Mouse (Mus musculus) kidney, adult 2 months (tissue): Measurements from ENCODE around the gene Nop2. TPM values are rescaled to one million over a fixed set of nuclear protein-coding genes. Genes with fewer than 3 reads are reported as not detected.

Source experiments
- DNase-seq: peaks from one replicate; pipeline ENCODE4 v3.0.0; 2021
- H3K27ac ChIP-seq: fragments of 200-500 bp; 2 replicates; pipeline ENCODE4 v1.5.1; 2012; ENCODE audit warnings: low read depth, low read length, control low read depth, inconsistent platforms; ENCODE audit not compliant: insufficient read depth
- H3K27me3 ChIP-seq: fragments of 200-500 bp; replicated peaks from 2 replicates; pipeline ENCODE4 v1.6.1; 2012; ENCODE audit warnings: mild to moderate bottlenecking, moderate library complexity, low read length, inconsistent platforms; ENCODE audit not compliant: control insufficient read depth, insufficient read depth
- H3K36me3 ChIP-seq: fragments of 200-500 bp; 2 replicates; pipeline ENCODE4 v1.6.1; 2012; ENCODE audit warnings: mild to moderate bottlenecking, moderate library complexity, low read length, inconsistent platforms; ENCODE audit not compliant: control insufficient read depth, insufficient read depth
- H3K4me1 ChIP-seq: fragments of 200-500 bp; 2 replicates; pipeline ENCODE4 v1.6.1; 2011; ENCODE audit warnings: low read length; ENCODE audit not compliant: control insufficient read depth, insufficient read depth
- H3K4me3 ChIP-seq: fragments of 200-500 bp; 2 replicates; pipeline ENCODE4 v1.5.1; 2011; ENCODE audit warnings: mild to moderate bottlenecking, low read depth, low read length, control low read depth; ENCODE audit not compliant: insufficient read depth
- CTCF ChIP-seq: fragments of 200-500 bp; conservative IDR thresholded peaks from 2 replicates; pipeline ENCODE4 v1.5.1; 2011; ENCODE audit warnings: low read depth, mild to moderate bottlenecking, control low read depth, low read length, moderate library complexity, mixed read lengths; ENCODE audit not compliant: insufficient read depth, insufficient read length
- POLR2A ChIP-seq: fragments of 200-500 bp; IDR thresholded peaks from one replicate; pipeline ENCODE4 v1.6.1; 2011; ENCODE audit warnings: low read depth, low read length, control low read depth
- WGBS: fragments of 180-500 bp; shearing (Covaris S2); methylation state at CpG from one replicate; pipeline ENCODE4 v1.1.7; 2018; 5-methylcytosine and 5-hydroxymethylcytosine counted together
- polyA plus RNA-seq: library from polyadenylated mRNA; depleted of rRNA; stranded (reverse); fragments of >200 nt; gene quantifications from 2 replicates; pipeline ENCODE4 v1.2.3, GENCODE M21; 2012

The Nop2 gene
- polyA plus RNA-seq, 1 experiment = 16.5 TPM

DNA sequence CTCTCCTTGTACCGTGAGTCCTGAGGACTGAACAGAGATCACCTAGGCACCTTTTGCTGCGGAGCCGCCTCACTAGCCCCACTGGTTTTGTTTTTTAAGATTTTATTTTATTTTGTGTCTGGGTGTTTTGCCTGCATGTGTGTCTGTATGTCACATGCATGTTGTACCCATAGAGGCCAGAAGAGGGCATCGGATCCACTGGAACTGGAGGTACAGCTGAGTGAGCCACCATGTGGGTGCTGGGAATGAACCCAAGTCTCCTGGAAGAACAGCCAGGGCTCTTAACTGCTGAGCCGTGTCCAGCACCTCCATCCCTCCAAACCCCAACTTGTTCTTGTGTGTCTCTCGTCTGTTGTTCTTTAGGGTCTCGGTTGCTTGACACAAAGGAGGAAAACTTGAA, 20.8 kb upstream of the Nop2 start:
- 86% methylated on average over 7 of the region's 7 CpGs for WGBS
- Histone ChIP-seq H3K27me3 (no peaks in the 10 kb centered on the region), H3K27ac (no peak overlapping the region), H3K36me3 (peaks cover 30% of the 10 kb centered on the region), H3K4me1 (no peaks in the 10 kb centered on the region), H3K4me3 (no peak overlapping the region)
- peak; percentile 69 for DNase-seq
- peak; percentile 57 for TF ChIP-seq CTCF
- TF ChIP-seq POLR2A = no peak

DNA sequence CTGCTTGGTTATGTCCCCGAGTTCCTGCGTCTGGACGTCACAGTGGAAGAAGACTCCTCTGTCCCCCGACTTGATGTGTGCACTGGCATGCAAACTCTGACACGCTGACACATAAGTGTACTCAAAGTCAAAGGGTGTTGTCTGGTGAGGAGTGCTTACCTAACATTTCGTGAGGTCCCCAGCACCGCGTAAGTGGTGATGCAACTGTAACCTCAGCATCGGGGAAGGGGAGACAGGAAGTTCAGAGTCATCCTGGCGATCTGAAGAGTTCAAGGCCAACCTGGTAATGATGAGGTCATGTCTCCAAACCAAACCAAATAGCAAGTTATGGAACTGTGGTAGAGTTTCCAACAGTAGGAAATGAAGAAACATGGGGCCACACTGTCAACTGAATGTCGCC, 19.2 kb upstream of the Nop2 start:
- Histone ChIP-seq H3K36me3 (peaks cover 28% of the 10 kb centered on the region), H3K27me3 (no peaks in the 10 kb centered on the region), H3K4me3 (no peak overlapping the region), H3K4me1 (no peaks in the 10 kb centered on the region), H3K27ac (no peak overlapping the region)
- TF ChIP-seq POLR2A = no peak
- no peak for TF ChIP-seq CTCF
- 87% methylated on average over 11 of the region's 11 CpGs for WGBS
- DNase-seq = no peak

DNA sequence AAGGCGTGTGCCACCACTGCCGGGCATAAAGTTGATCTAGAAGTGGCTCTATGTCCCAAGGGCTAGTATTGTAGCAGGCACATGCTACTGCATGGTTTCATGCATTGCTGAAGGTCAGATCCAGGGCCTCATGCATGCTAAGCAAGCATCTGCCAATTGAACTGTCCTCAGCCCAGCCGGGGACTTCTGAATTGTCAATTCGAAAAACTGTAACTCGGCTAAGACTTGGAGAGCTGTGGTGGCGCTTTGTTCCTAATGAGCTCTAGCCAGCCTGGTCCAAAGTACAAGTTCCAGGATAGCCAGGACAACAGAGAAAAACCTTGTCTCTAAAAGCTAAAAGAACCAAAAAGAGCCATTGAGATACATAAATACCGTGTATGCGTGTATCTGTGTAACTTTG, 12.3 kb upstream of the Nop2 start:
- Histone ChIP-seq H3K4me3 (no peak overlapping the region), H3K4me1 (peaks cover 3% of the 10 kb centered on the region; the same call in 1 of the 2 replicates), H3K27ac (peak overlapping the region; percentile 25; the same call in 1 of the 2 replicates), H3K36me3 (peaks cover 20% of the 10 kb centered on the region), H3K27me3 (no peaks in the 10 kb centered on the region)
- DNase-seq = peak; percentile 75
- no peak for TF ChIP-seq POLR2A
- no peak for TF ChIP-seq CTCF
- WGBS = 65% methylated on average over 8 of the region's 8 CpGs

DNA sequence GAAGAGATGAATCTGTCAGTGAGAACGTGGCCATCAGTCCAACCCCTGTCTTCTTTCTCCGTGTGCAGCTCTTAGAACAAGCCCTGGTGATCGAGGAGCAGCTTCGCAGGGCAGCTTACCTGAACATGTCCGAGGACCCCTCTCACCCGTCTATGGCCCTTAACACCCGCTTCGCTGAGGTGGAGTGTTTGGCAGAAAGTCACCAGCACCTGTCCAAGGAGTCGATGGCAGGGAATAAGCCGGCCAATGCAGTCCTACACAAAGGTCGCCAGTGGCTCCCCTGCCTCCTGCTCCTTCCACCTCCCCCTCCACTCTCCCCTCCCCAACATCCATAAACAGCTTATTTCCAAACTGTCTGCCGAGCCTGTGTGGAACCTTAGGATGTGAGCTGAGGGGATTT, 3.0 kb upstream of the Nop2 start:
- Histone ChIP-seq H3K27me3 (no peaks in the 10 kb centered on the region), H3K36me3 (peaks cover 2% of the 10 kb centered on the region), H3K4me3 (no peak overlapping the region), H3K27ac (no peak overlapping the region), H3K4me1 (peaks cover 7% of the 10 kb centered on the region; the same call in 1 of the 2 replicates)
- 88% methylated on average over 12 of the region's 12 CpGs for WGBS
- TF ChIP-seq CTCF (no peak), POLR2A (no peak)
- DNase-seq = no peak

DNA sequence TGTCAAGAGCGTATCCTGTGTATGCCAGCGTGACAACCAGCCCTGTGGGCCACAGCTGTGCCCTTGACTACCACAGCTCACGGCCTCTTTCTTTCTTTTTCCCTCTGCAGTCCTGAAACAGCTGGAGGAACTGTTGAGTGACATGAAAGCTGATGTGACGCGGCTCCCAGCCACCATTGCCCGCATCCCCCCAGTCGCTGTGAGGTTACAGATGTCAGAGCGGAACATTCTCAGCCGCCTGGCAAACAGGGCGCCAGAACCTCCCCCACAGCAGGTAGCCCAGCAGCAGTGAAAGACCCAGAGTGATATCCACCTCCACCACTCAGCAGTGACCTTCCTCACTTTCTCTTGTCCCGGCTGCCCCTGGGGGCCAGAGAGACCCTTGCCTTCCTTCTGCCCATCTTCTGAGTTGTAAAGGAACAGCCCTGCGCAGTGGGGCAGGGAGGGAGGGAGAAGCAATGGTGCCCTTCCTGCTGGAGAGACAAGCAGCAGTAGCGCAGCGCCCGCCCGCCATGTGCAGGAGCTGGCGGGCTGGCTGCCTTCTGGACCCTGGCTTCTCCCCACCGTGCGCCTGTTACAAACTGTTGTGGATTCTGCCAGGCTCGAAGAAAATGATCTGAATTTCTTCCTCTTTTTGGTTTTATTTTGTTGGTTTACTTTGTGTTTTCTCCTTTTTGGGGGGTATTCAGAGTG, 1.9 kb upstream of the Nop2 start:
- Histone ChIP-seq H3K4me3 (no peak overlapping the region), H3K27ac (no peak overlapping the region), H3K4me1 (peaks cover 7% of the 10 kb centered on the region; the same call in 1 of the 2 replicates), H3K36me3 (no peaks in the 10 kb centered on the region; the same call in none of the 2 replicates), H3K27me3 (no peaks in the 10 kb centered on the region)
- TF ChIP-seq CTCF = no peak
- TF ChIP-seq POLR2A = no peak
- DNase-seq = no peak
- WGBS = 89% methylated on average over 20 of the region's 20 CpGs

DNA sequence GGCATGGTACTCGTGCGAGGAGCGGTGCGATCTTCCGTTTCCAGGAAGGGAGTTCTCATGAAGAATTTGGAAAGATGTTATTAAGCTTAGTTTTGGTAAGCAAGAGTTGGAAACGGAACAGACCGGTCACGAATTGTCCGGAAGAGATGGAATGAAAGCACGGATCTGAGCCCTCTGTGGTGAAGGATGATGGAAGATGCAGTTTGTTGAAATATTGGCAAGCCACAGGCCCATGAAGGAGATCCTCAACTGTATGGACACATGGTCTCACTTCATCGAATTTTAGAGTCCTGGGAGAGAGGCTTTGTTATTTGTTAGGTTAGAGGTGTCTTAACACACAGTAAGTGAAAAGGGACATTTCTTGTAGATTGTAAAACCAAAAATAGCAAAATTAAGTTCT, 761 bp downstream of the Nop2 start:
- TF ChIP-seq CTCF = no peak
- no peak for TF ChIP-seq POLR2A
- Histone ChIP-seq H3K27me3 (no peaks in the 10 kb centered on the region), H3K27ac (no peak overlapping the region), H3K4me3 (peak overlapping the region; percentile 83), H3K4me1 (peaks cover 7% of the 10 kb centered on the region; the same call in 1 of the 2 replicates), H3K36me3 (no peaks in the 10 kb centered on the region; the same call in none of the 2 replicates)
- no peak for DNase-seq
- WGBS = 3% methylated on average over 11 of the region's 11 CpGs

DNA sequence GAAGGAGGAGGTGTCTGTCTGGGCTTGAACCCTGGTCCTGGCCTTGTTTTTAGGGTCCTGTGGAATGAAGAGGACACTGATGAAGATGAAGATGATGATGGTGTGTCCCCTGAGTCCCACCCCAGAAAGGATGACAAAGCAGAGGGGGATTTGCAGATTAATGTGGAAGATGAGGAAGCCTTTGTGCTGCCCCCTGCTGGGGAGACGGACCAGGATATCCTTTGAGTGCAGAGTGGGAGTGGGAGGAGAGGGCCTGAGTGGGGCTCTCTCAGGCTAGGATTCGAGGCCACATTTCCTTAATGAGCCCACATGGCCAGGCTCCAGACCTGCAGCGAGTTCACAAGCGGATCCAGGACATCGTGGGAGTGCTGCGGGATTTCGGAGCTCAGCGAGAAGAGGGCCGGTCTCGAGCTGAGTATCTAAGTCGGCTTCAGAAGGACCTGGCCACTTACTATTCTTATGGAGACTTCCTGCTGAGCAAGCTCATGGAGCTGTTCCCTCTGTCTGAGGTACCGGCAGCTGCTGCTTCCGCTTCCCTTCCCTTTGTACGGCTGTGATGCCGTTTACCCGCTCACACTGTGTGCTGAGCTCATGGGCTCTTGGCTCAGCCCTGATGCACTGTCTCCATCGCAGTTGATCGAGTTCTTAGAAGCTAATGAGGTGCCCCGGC, 5.4 kb downstream of the Nop2 start:
- TF ChIP-seq CTCF (peak; percentile 53), POLR2A (no peak)
- Histone ChIP-seq H3K4me3 (no peak overlapping the region), H3K27me3 (no peaks in the 10 kb centered on the region), H3K4me1 (0 out of 2 replicates have a peak, but pooled peaks cover 3% of the 10 kb centered on the region), H3K36me3 (peaks cover 2% of the 10 kb centered on the region; the same call in 1 of the 2 replicates), H3K27ac (no peak overlapping the region)
- DNase-seq = peak; percentile 37
- 75% methylated on average over 19 of the region's 19 CpGs for WGBS
